Mouse (Mus musculus): ENCODE results near the gene Polr2g.

Gene Polr2g

GRCm38 (mm10) chr19:8819596-8820423 lies 21.4 kb upstream of the Polr2g start, which contains the start of gene Hnrnpul2:
TSS of gene Hnrnpul2 (plus strand) at chr19:8820010.
- in situ Hi-C loops (cut with MboI; ENCODE audit: low pct_unique_long_range_greater_than_20kb in 1 of 2, low sequenced_read_pairs in 2 of 2, unreplicated experiment in 1 of 2), result no loop called here

DNA sequence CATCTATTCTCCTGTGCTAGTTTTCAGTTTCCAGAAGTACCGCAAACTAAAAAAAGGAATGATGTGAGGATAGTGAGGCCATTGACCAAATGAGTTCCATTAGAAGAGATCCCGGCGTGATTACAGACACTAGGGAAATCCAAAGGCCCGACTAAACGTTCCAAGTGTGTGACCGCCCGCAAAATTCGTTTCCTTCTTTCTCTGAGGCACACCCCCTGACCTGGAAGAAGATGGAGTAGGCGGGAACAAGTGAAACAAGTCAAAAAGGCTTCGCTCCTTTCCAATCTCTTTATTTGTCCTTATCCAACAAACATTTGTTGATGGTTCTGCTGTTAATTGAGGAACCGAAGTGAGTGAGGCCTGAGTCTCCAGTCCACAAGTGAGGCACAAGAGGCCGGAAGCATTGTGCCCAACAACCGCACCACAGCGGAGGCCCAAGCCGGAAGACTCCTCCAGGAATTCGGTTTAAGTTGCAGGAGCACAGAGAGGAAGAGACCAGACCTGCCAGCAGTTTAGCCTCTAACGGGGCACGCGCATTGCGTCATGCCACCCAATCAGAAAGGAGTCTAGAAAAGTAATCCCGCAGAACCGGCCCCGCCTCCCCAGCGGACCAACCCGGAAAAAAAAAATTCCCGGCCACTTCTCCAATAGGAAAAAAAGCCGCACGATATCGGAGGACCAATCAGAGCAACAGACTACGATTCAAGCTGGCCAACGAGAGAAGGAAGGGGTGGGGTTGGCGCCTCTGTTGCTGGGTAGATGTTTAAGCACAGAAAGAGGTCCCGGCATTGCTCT lies 20.6 kb upstream of the Polr2g start, which contains the start of gene Ttc9c:
Gene Ttc9c (minus strand): TSS at position 533 of the 795 bp plus-strand sequence.
- in situ Hi-C loops (cut with MboI; ENCODE audit: low pct_unique_long_range_greater_than_20kb in 1 of 2, low sequenced_read_pairs in 2 of 2, unreplicated experiment in 1 of 2), result no loop called here

DNA sequence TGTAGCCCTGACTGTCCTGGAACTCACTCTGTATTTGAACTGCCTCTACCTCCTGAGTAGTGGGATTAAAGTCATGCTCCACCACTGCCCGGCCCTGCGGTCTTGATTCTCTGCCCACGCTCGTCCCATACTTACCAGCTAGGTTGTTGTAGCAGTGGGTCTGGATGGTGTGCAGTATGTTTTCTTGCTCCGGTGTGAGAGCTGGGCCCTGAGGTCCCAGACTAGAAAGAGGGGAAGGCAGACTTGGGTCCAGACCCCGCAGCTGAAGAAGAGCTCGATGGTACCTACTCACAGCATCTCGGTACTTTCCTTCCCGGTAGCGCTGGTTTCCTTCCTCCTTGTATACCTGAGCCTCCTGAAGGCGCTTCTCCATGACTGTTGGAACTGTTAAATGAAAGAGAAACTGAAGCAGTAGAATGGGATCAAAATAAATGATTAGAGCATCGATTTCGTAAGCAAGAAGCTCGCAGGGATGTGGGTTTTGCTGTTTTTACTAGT lies 20.0 kb upstream of the Polr2g start:
- in situ Hi-C loops (cut with MboI; ENCODE audit: low pct_unique_long_range_greater_than_20kb in 1 of 2, low sequenced_read_pairs in 2 of 2, unreplicated experiment in 1 of 2), result no loop called here

DNA sequence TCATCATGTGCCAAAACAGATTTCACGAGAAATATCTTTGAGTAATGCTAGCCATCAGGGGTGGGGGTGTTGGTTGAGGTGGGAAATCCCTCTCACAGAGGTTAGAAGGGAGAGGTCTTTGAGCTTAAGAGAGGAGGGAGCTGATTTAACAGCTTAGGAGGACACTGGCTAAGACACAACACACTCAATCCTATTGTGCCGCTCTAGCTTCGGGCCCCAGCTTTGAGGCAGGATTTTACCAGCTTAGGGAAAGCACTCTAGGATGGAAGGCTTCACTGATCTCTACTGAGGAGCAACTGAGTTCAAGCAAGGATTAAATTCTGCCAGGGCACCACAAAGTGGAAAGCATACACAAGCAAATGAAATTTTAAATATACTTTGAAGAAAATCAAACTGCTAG lies 18.6 kb upstream of the Polr2g start:
- in situ Hi-C loops (cut with MboI; ENCODE audit: low pct_unique_long_range_greater_than_20kb in 1 of 2, low sequenced_read_pairs in 2 of 2, unreplicated experiment in 1 of 2), result no loop called here

DNA sequence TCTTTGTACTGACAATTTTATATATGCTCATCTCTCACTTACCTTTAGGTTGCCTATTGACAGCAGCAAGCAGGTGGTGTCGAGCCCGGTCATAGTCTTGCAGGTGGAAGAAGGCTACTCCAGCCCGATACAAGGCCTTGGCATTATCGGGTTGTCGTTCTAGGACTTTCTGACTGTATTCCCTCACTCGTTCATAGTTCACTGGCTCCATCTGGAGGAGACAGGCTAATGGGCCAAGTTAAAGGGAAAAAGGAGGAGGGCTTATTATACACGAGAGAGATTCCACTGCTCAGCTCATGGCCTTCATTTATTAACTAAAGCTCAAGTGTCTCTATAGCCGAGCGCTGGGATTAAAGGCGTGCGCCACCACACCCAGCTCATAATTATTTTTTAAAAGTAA lies 17.4 kb upstream of the Polr2g start:
- in situ Hi-C loops (cut with MboI; ENCODE audit: low pct_unique_long_range_greater_than_20kb in 1 of 2, low sequenced_read_pairs in 2 of 2, unreplicated experiment in 1 of 2), result no loop called here

- in situ Hi-C loops (cut with MboI; ENCODE audit: low pct_unique_long_range_greater_than_20kb in 1 of 2, low sequenced_read_pairs in 2 of 2, unreplicated experiment in 1 of 2), result no loop called here
These were observed 8.4 kb upstream of the Polr2g start for GRCm38 (mm10) chr19:8806810-8807209.

- in situ Hi-C loops (cut with MboI; ENCODE audit: low pct_unique_long_range_greater_than_20kb in 1 of 2, low sequenced_read_pairs in 2 of 2, unreplicated experiment in 1 of 2), result no loop called here
These were observed 5.7 kb upstream of the Polr2g start for GRCm38 (mm10) chr19:8803879-8804660.

DNA sequence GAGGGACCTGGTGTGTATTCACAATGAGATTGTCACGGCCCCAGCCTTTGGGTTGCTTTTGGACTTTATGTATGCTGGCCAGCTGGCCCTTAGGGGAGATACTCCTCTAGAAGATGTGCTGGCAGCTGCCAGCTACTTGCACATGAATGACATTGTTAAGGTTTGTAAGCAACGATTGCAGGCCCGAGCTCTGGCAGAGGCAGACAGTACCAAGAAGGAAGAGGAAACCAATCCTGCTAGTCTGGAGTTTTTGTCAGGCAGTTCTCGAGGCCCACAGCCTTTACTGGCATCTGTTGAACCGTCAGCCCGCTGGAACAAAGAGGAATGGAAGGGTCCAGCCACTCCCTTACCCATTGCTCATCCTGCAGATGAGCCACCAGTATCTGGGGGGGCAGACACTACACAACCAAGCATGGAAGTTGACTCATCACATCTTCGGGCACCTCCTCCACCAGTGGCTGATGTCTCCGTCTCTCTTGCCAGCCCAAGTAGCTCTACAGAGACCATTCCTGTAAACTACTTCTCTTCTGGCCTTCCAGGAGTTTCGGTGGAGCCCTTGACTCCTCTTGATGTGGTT lies 4.9 kb upstream of the Polr2g start:
- in situ Hi-C loops (cut with MboI; ENCODE audit: low pct_unique_long_range_greater_than_20kb in 1 of 2, low sequenced_read_pairs in 2 of 2, unreplicated experiment in 1 of 2), result no loop called here

DNA sequence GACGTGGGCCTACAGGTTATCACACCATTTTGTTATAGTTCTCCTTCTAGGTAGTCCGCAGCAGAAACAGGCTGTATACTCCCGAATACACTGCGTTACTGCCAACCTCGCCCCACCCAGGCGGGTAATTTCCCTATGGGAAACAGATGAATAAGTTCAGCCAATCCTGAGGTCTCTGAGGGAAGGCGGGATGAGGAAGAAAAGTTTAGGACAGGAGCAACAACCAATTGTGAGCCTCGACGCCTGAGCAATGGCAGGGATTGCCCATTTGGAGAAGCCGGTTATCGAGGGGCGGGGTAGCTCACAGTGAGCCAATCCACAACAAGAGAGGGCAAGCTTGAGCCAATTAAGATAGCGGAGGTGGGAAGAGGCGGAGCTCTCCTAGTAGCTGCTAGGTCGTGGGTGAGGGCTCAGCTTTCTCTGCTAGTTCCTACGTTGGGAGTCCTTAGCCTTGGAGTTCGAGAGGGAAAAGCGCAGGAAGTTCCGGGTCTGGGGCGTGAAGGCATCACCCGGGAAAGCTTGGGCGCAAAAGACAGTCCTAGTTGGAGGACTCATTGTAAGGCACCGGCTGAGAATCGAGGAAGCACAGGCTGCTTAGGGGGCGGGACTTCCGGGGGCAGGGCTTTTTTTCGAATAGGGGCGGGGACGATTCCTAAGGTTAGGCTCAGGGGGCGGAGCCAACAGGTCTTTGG lies 3.9 kb upstream of the Polr2g start, which contains the start of gene Zbtb3:
Gene Zbtb3 (plus strand): TSS at position 426 of the 692 bp plus-strand sequence.
- in situ Hi-C loops (cut with MboI; ENCODE audit: low pct_unique_long_range_greater_than_20kb in 1 of 2, low sequenced_read_pairs in 2 of 2, unreplicated experiment in 1 of 2), result no loop called here

GRCm38 (mm10) chr19:8798947-8799315 lies 554 bp upstream of the Polr2g start:
- in situ Hi-C loops (cut with MboI; ENCODE audit: low pct_unique_long_range_greater_than_20kb in 1 of 2, low sequenced_read_pairs in 2 of 2, unreplicated experiment in 1 of 2), result no loop called here

DNA sequence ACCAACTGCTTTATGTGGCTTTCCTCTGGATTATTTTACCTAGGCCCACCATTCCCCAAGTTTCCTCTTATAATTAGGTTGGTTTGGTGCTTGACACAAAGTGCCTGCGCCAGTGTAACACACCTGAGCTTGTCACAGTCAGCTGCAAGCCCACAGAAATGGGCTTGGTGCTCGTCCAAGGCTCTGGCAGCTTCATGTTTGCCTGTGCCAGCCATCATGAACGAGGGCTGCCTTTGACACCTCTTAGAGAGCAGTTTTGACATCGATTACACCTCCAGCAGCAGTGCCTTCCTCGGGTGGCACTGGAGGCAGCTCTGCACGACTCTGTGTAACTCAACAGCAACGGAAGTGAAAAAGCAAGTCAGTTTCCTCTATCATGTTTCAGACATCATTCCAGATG lies 8.2 kb downstream of the Polr2g start:
- in situ Hi-C loops (cut with MboI; ENCODE audit: low pct_unique_long_range_greater_than_20kb in 1 of 2, low sequenced_read_pairs in 2 of 2, unreplicated experiment in 1 of 2), result no loop called here

- in situ Hi-C loops (cut with MboI; ENCODE audit: low pct_unique_long_range_greater_than_20kb in 1 of 2, low sequenced_read_pairs in 2 of 2, unreplicated experiment in 1 of 2), result no loop called here
These were observed 9.2 kb downstream of the Polr2g start for GRCm38 (mm10) chr19:8789171-8789570.

GRCm38 (mm10) chr19:8788521-8788920 lies 9.9 kb downstream of the Polr2g start:
- in situ Hi-C loops (cut with MboI; ENCODE audit: low pct_unique_long_range_greater_than_20kb in 1 of 2, low sequenced_read_pairs in 2 of 2, unreplicated experiment in 1 of 2), result no loop called here

DNA sequence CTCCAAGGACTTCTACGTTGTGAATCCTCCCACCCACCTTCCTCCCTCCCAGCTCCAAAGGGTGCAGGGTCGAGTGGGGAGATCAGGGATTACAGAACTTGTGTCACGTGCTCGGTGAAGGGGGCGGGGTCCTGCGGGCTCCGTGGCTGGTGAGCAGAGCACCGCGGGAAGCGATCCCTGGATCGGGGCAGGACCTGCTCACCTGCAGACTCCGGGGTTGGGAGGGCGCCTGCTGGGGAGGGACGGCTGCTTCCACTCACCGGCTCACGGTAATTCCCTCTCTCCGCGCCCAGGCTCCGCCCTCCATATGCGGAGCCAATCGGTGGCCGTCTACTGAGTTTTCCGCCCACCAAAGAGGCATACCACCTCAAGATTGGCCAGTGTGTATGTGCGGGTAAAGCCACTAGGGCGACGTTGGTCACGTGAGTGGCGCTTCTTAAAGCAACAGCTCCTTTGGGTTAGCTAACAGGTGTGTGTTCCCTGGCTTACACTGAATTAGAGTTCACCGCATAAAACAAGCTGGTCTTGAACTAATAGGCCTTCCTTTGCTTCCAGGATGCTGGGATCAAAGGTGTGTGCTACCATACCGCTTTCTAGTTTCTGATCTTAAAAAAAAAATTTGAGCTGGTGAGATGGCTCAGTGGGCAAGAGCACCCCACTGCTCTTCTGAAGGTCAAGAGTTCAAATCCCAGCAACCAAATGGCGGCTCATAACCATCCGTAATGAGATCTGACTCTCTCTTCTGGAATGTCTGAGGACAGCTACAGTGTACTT lies 12.2 kb downstream of the Polr2g start, which contains the start of gene Taf6l:
Gene Taf6l (minus strand): TSS at position 410 of the 774 bp plus-strand sequence.
- in situ Hi-C loops (cut with MboI; ENCODE audit: low pct_unique_long_range_greater_than_20kb in 1 of 2, low sequenced_read_pairs in 2 of 2, unreplicated experiment in 1 of 2), result no loop called here

DNA sequence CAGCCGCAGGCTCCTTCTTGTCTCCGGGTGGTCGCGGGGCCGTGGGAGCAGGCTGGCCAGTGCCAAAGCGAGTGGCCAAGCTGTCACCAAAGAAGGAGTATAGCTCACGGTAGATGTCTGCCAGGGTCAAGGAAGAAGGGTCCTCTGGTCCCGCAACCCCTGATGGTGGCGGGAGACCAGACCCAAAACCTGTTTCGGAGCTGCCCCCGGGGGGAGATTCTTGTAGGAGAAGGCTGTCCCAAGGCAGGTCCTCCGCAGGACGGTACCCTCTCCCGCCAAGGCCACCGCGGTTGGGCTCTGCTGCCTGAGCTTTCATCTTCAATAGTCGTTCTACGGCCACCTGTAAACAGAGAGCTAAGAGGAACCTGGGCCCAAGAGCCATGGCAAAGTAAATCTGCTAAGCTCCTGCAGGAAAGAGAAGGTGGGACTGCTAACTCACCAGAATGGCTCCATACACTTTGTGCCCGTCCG lies 23.4 kb downstream of the Polr2g start:
- in situ Hi-C loops (cut with MboI; ENCODE audit: low pct_unique_long_range_greater_than_20kb in 1 of 2, low sequenced_read_pairs in 2 of 2, unreplicated experiment in 1 of 2), result no loop called here

DNA sequence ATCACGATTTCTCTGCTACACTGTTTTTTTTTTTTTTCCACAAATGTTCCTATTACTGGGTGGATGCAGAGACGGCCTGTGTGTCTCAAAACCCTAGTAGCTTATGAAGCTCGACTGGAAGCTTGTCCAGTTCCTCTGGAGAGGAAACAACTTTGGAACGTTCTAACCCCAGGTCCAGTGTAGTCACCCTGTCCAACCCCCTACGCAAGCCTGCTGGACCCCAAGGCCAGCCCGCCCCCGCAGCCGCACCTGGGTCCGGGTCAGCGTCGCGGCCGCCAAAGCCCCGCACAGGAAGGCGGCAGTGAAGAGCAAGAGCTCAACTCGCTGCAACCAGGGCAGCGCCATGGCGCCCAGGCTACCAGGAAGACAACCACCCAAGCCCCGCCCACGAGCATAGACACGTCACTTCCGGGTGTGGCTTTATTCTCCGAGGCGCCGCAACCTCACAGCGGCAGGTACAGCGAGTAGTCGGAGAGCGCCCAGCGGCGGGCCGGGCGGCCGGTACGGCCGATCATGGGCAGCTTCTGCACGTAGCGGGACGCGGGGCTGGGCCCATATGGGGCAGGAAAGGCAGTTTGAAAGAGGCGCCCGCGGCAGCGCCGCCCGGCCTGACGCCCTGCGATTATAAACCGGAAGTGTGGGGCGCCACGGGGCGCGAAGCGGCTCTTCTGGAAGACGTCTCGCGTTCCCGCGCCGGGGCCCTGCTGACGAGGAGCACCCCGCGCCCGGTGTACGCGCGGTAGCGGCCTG lies 24.1 kb downstream of the Polr2g start, which contains the start of gene Tmem179b:
Gene Tmem179b (minus strand): TSS at position 382 of the 750 bp plus-strand sequence.
- in situ Hi-C loops (cut with MboI; ENCODE audit: low pct_unique_long_range_greater_than_20kb in 1 of 2, low sequenced_read_pairs in 2 of 2, unreplicated experiment in 1 of 2), result no loop called here
